34 mouse cellular contexts compared by ENCODE assay signal in the genomic region with DNA sequence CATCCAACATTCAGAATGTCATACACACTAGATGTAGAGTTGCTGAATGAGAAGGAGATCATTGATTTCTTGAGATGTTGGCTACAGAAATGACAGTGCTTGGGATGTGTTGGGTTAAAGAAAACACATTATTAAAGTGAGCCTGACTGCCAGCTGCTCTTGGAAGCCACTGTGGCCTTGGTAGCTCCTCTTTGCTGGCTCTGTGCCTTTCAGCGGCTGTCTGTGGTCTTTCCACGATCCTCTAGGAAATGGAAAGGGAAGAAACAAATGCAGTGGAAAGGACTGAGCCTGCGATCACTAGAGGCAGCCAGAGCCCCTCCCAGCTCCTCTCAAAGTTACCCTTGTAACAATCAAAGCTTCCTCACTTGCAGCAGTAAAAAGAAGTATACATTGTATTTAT. TPM values are rescaled to one million over a fixed set of nuclear protein-coding genes. Genes with fewer than 3 reads are reported as not detected.
DNase-seq lines count a peak whose midpoint lies in the region; ATAC-seq and TF ChIP-seq lines count a peak whose summit lies in the region.
"Had no signal": no experiment of that assay in that cellular context is flagged by ENCODE, and none has a peak within 500 bp of the region (broad histone marks: within the 10 kb centered on the region; RNA-seq: fewer than 3 reads in every experiment).

No protein-coding gene starts in this region.

- H3K27me3 ChIP-seq in hindbrain, embryonic 10.5 days (ENCODE audit: insufficient read depth, poor library complexity, severe bottlenecking) = peaks cover 60% of the 10 kb centered on the region
- H3K27me3 ChIP-seq in hindbrain, embryonic 16.5 days (replicated peaks; ENCODE audit: control insufficient read depth, insufficient read depth, low read length) = peaks cover 21% of the 10 kb centered on the region
- H3K27me3 ChIP-seq in midbrain, postnatal 0 days (ENCODE audit: insufficient read depth, low read length) = peaks cover 20% of the 10 kb centered on the region
- peaks cover 52% of the 10 kb centered on the region for H3K27me3 ChIP-seq in midbrain, embryonic 13.5 days

- peak overlapping the region; percentile 96 for H3K27ac ChIP-seq in hindbrain, embryonic 10.5 days
- H3K27ac ChIP-seq in hindbrain, embryonic 16.5 days (ENCODE audit: low read depth, low read length) = no peak overlapping the region
- no peak overlapping the region for H3K27ac ChIP-seq in midbrain, postnatal 0 days (ENCODE audit: low read depth, low read length)
- no peak overlapping the region for H3K27ac ChIP-seq in midbrain, embryonic 13.5 days
- H3K27ac ChIP-seq: embryonic facial prominence, embryonic 13.5 days; heart, embryonic 13.5 days; kidney, postnatal 0 days; liver, embryonic 14.5 days had no signal

- H3K4me2 ChIP-seq in hindbrain, embryonic 16.5 days (ENCODE audit: low read length) = no peak overlapping the region
- H3K4me2 ChIP-seq in midbrain, postnatal 0 days (ENCODE audit: low read depth, low read length, poor library complexity, severe bottlenecking) = no peak overlapping the region
- H3K4me2 ChIP-seq in midbrain, embryonic 13.5 days (replicated peaks) = no peak overlapping the region
- H3K4me2 ChIP-seq: embryonic facial prominence, embryonic 13.5 days; heart, embryonic 13.5 days had no signal

- peak; percentile 39 for DNase-seq in adrenal gland, postnatal 14 days
- no peak for DNase-seq in adrenal gland, postnatal 25 days
- no peak for DNase-seq in hindbrain, embryonic 10.5 days (ENCODE audit: low spot score)
- DNase-seq in midbrain, postnatal 0 days (ENCODE audit: low spot score) = peak; percentile 53
- DNase-seq in lung, postnatal 14 days = no peak
- DNase-seq: cerebellum, adult 11 months; cerebellum, adult 9-11 months; gastrocnemius, postnatal 10 days; heart, postnatal 10 days; kidney, adult 8-10 months; layer of hippocampus, postnatal 36 days; liver; lung, adult 2 months; lung, postnatal 10 days; right cerebral cortex, adult 18-20 months; spleen, adult 18-20 months; thymus, postnatal 14 days had no signal

- H3K4me3 ChIP-seq in hindbrain, embryonic 10.5 days = no peak overlapping the region
- no peak overlapping the region for H3K4me3 ChIP-seq in hindbrain, embryonic 16.5 days (ENCODE audit: low read length)
- no peak overlapping the region for H3K4me3 ChIP-seq in midbrain, postnatal 0 days (ENCODE audit: low read depth, low read length)
- no peak overlapping the region for H3K4me3 ChIP-seq in midbrain, embryonic 13.5 days (replicated peaks)
- H3K4me3 ChIP-seq: embryonic facial prominence, embryonic 13.5 days; heart, embryonic 13.5 days had no signal

- peaks cover 66% of the 10 kb centered on the region for H3K4me1 ChIP-seq in hindbrain, embryonic 10.5 days (replicated peaks)
- peaks cover 13% of the 10 kb centered on the region for H3K4me1 ChIP-seq in hindbrain, embryonic 16.5 days (ENCODE audit: control insufficient read depth, insufficient read depth, low read depth, low read length)
- no peaks in the 10 kb centered on the region for H3K4me1 ChIP-seq in midbrain, postnatal 0 days (ENCODE audit: insufficient read depth, low read length)
- H3K4me1 ChIP-seq in midbrain, embryonic 13.5 days (replicated peaks) = peaks cover 37% of the 10 kb centered on the region

- 75% methylated on average over 3 of the region's 3 CpGs for WGBS in hindbrain, embryonic 10.5 days
- 55% methylated on average over 3 of the region's 3 CpGs for WGBS in hindbrain, embryonic 16.5 days
- 51% methylated on average over 3 of the region's 3 CpGs for WGBS in midbrain, postnatal 0 days
- 55% methylated on average over 3 of the region's 3 CpGs for whole genome bisulfite sequencing in midbrain, embryonic 13.5 days

- no peak for TF ChIP-seq CTCF in midbrain, postnatal 0 days (IDR thresholded peaks at IDR 0.05)

- no peaks in the 10 kb centered on the region for H3K36me3 ChIP-seq in hindbrain, embryonic 10.5 days
- H3K36me3 ChIP-seq in hindbrain, embryonic 16.5 days (ENCODE audit: control insufficient read depth, insufficient read depth, low read length) = no peaks in the 10 kb centered on the region
- H3K36me3 ChIP-seq in midbrain, postnatal 0 days (ENCODE audit: insufficient read depth, low read length) = no peaks in the 10 kb centered on the region
- H3K36me3 ChIP-seq in midbrain, embryonic 13.5 days = no peaks in the 10 kb centered on the region
- H3K36me3 ChIP-seq: embryonic facial prominence, embryonic 13.5 days; heart, embryonic 13.5 days had no signal

- H3K9me3 ChIP-seq in hindbrain, embryonic 10.5 days = no peaks in the 10 kb centered on the region
- no peaks in the 10 kb centered on the region for H3K9me3 ChIP-seq in hindbrain, embryonic 16.5 days (ENCODE audit: control insufficient read depth, low read length)
- no peaks in the 10 kb centered on the region for H3K9me3 ChIP-seq in midbrain, postnatal 0 days (ENCODE audit: low read length)
- no peaks in the 10 kb centered on the region for H3K9me3 ChIP-seq in midbrain, embryonic 13.5 days
- H3K9me3 ChIP-seq: embryonic facial prominence, embryonic 13.5 days; heart, embryonic 13.5 days had no signal

- H3K9ac ChIP-seq in hindbrain, embryonic 16.5 days (ENCODE audit: low read depth, low read length) = no peak overlapping the region
- H3K9ac ChIP-seq in midbrain, postnatal 0 days (replicated peaks; ENCODE audit: low read length, poor library complexity, severe bottlenecking) = no peak overlapping the region
- H3K9ac ChIP-seq in midbrain, embryonic 13.5 days (replicated peaks) = no peak overlapping the region
- H3K9ac ChIP-seq: embryonic facial prominence, embryonic 13.5 days; heart, embryonic 13.5 days; liver, embryonic 14.5 days had no signal

- ATAC-seq in hindbrain, embryonic 16.5 days = no peak
- ATAC-seq in midbrain, postnatal 0 days (ENCODE audit: low FRiP score) = no peak
- no peak for ATAC-seq in midbrain, embryonic 13.5 days
- ATAC-seq: CD4-positive, CD25-positive, alpha-beta regulatory T cell, adult 4 months; intestine, embryonic 16.5 days had no signal

RNA-seq across cellular contexts. Expression of gene Sox1, which starts 39.7 kb away (rescaled TPM):
- not detected in 2 replicates for total RNA-seq in adrenal gland, postnatal 14 days (2021)
- total RNA-seq in adrenal gland, postnatal 25 days (2021) = not detected in 2 replicates
- polyA plus RNA-seq in hindbrain, embryonic 10.5 days (2016; fragmentation: Nextera tagmentation; extraction: Ambion mirVana) = 2.5 and 2.6 TPM in 2 replicates
- polyA plus RNA-seq in hindbrain, embryonic 16.5 days (2015; fragmentation: Nextera tagmentation; extraction: Ambion mirVana) = 1.2 and 1.4 TPM in 2 replicates
- 16.8 and 17.7 TPM in 2 replicates for total RNA-seq in midbrain, postnatal 0 days (2014; rRNA removed)
- 1.6 and 2.6 TPM in 2 replicates for polyA plus RNA-seq in midbrain, postnatal 0 days (2015; fragmentation: Nextera tagmentation; extraction: Ambion mirVana)
- polyA plus RNA-seq in midbrain, embryonic 13.5 days (2015; fragmentation: Nextera tagmentation; extraction: Ambion mirVana) = 3.1 and 3.6 TPM in 2 replicates
- total RNA-seq: common myeloid progenitor, adult 5-6 weeks; heart, adult 8-10 months; heart, postnatal 10 days; hematopoietic stem cell, adult 5-6 weeks; neutrophil, adult 5-6 weeks had no signal
- polyA plus RNA-seq: CD4-positive, CD25-positive, alpha-beta regulatory T cell, adult 4 months; embryonic facial prominence, embryonic 13.5 days; gonadal fat pad, adult 2 months; heart, embryonic 13.5 days; intestine, embryonic 16.5 days; kidney, postnatal 0 days; large intestine, adult 2 months; limb, embryonic 11.5 days; liver, embryonic 14.5 days; lung, adult 2 months; stomach, embryonic 16.5 days; urinary bladder, adult 2 months had no signal

Comparison
In these comparisons a context has a peak if more than half of its experiments do, and no peak if none do; other contexts are left out.
1. DNase-seq: peak in adrenal gland, postnatal 14 days (single experiment) and midbrain, postnatal 0 days (single experiment); none in adrenal gland, postnatal 25 days (single experiment), hindbrain, embryonic 10.5 days (single experiment) and lung, postnatal 14 days (single experiment).